Mouse (Mus musculus) embryonic fibroblast, embryonic 13.5 days (primary cell): ENCODE results near the gene Slc37a2.

Experiments
- CTCF ChIP-seq: IDR thresholded peaks from 2 replicates; pipeline ENCODE4 v1.5.1; 2011; ENCODE audit warnings: mild to moderate bottlenecking, control low read depth, low read length, moderate library complexity, borderline replicate concordance; ENCODE audit not compliant: insufficient read depth
- POLR2A ChIP-seq: IDR thresholded peaks from 2 replicates; pipeline ENCODE4 v1.6.1; 2011; ENCODE audit warnings: low read depth, mild to moderate bottlenecking, control low read depth, low read length, moderate library complexity

GRCm38 (mm10) chr9:37203884-37204283 lies 51.7 kb downstream of the Slc37a2 start:
- TF ChIP-seq POLR2A: no peak
- TF ChIP-seq CTCF: no peak
